Mouse (Mus musculus): ENCODE measurements around the gene Taf6l. TPM values are rescaled to one million over a fixed set of nuclear protein-coding genes. Genes with fewer than 3 reads are reported as not detected.

Gene Taf6l
- total and polyA plus RNA-seq, 3 experiments = 20.4 to 25.7 (median 25.5) TPM

GRCm38 (mm10) chr19:8830664-8831063, 44.4 kb upstream of the Taf6l start:
- in situ Hi-C loops (cut with MboI; ENCODE audit: low pct_ligation_motif_present, low pct_unique_long_range_greater_than_20kb, low sequenced_read_pairs) (loop anchor here (25.0 kb wide), 1 partner anchor 1032 kb away; no protein-coding TSS in a partner anchor), dilution Hi-C loops (cut with MboI; ENCODE audit: extremely low pct_ligation_motif_present, extremely low pct_unique_long_range_greater_than_20kb, low sequenced_read_pairs) (no loop called here)
- peaks cover 79 to 96% of the 10 kb centered on the region in 2 experiments for H3K36me3 ChIP-seq (replicated peaks in 1 of 2; ENCODE audit: control insufficient read depth in 1 of 2, insufficient read depth in 1 of 2, low read length in 1 of 2)
- H3K9ac ChIP-seq (ENCODE audit: insufficient read depth, low read depth) = no peak overlapping the region
- no peaks in the 10 kb centered on the region for H3K27me3 ChIP-seq (replicated peaks)
- H3K9me3 ChIP-seq (replicated peaks; ENCODE audit: low read length) = no peaks in the 10 kb centered on the region
- no peak overlapping the region for H3K4me2 ChIP-seq (ENCODE audit: insufficient read depth, low read depth, poor library complexity, severe bottlenecking)
- H3K27ac ChIP-seq (ENCODE audit: insufficient read depth, low read depth) = no peak overlapping the region
- H3K4me1 ChIP-seq (ENCODE audit: control insufficient read depth in 1 of 2, insufficient read depth in 2 of 2) = peaks cover 0 to 4% of the 10 kb centered on the region in 2 experiments; a peak in 2 of 4 replicates
- no peak for DNase-seq (ENCODE audit: extremely low read depth)
- TF ChIP-seq E2F4 (IDR thresholded peaks at IDR 0.05; ENCODE audit: insufficient replicate concordance, low read depth, low read length) = no peak
- TF ChIP-seq POLR2AphosphoS2 (IDR thresholded peaks at IDR 0.05; ENCODE audit: low read depth, low read length) = no peak
- TF ChIP-seq RAD21 (IDR thresholded peaks at IDR 0.05; ENCODE audit: low read depth, low read length) = no peak
- no peak for TF ChIP-seq ZKSCAN1 (IDR thresholded peaks at IDR 0.05; ENCODE audit: borderline replicate concordance, low read depth, low read length)
- no peak for TF ChIP-seq SMC3 (IDR thresholded peaks at IDR 0.05; ENCODE audit: low read depth, low read length)
- TF ChIP-seq NELFE (IDR thresholded peaks at IDR 0.05; ENCODE audit: low read depth, low read length) = no peak
- no peak overlapping the region for H3K4me3 ChIP-seq (replicated peaks in 1 of 3; ENCODE audit: low read depth in 2 of 3, low read length in 2 of 3, poor library complexity in 1 of 3)
- H3K79me2 ChIP-seq (replicated peaks; ENCODE audit: control insufficient read depth, extremely low read depth, insufficient read depth, poor library complexity, severe bottlenecking) = peaks cover 15% of the 10 kb centered on the region

GRCm38 (mm10) chr19:8829660-8830059, 43.4 kb upstream of the Taf6l start, which contains the start of gene AC129217.1:
AC129217.1 (plus strand) TSS chr19:8829773.
- dilution Hi-C loops (cut with MboI; ENCODE audit: extremely low pct_ligation_motif_present, extremely low pct_unique_long_range_greater_than_20kb, low sequenced_read_pairs) (no loop called here), in situ Hi-C loops (cut with MboI; ENCODE audit: low pct_ligation_motif_present, low pct_unique_long_range_greater_than_20kb, low sequenced_read_pairs) (loop anchor here (25.0 kb wide), 1 partner anchor 1033 kb away; no protein-coding TSS in a partner anchor)
- H3K27me3 ChIP-seq (replicated peaks) = no peaks in the 10 kb centered on the region
- H3K79me2 ChIP-seq (replicated peaks; ENCODE audit: control insufficient read depth, extremely low read depth, insufficient read depth, poor library complexity, severe bottlenecking) = peaks cover 19% of the 10 kb centered on the region
- TF ChIP-seq IRF4 (IDR thresholded peaks at IDR 0.05; ENCODE audit: low read depth, low read length) (no peak), JUND (conservative IDR thresholded peaks at IDR 0.05; ENCODE audit: low read depth, low read length) (no peak), USF2 (conservative IDR thresholded peaks at IDR 0.05; ENCODE audit: low read depth, low read length) (no peak), GABPA (IDR thresholded peaks at IDR 0.05; ENCODE audit: insufficient replicate concordance, low read depth, low read length) (no peak), MAFK (IDR thresholded peaks at IDR 0.05; ENCODE audit: insufficient replicate concordance, low read length) (no peak), KAT2A (IDR thresholded peaks at IDR 0.05; ENCODE audit: insufficient replicate concordance, low read length) (no peak), UBTF (IDR thresholded peaks at IDR 0.05; ENCODE audit: low read depth, low read length) (no peak), CHD1 (IDR thresholded peaks at IDR 0.05; ENCODE audit: low read depth, low read length) (no peak), MXI1 (IDR thresholded peaks at IDR 0.05; ENCODE audit: low read depth, low read length) (no peak), CHD2 (IDR thresholded peaks at IDR 0.05; ENCODE audit: low read length) (no peak), POLR2AphosphoS2 (IDR thresholded peaks at IDR 0.05; ENCODE audit: low read depth, low read length) (no peak), EP300 (IDR thresholded peaks at IDR 0.05; ENCODE audit: low read length) (no peak), ZNF384 (IDR thresholded peaks at IDR 0.05; ENCODE audit: low read depth, low read length) (no peak), MYC (IDR thresholded peaks at IDR 0.05; ENCODE audit: low read depth, low read length) (no peak), BHLHE40 (IDR thresholded peaks at IDR 0.05; ENCODE audit: low read depth, low read length) (no peak), ZC3H11A (IDR thresholded peaks at IDR 0.05; ENCODE audit: low read depth, low read length) (no peak), JUN (IDR thresholded peaks at IDR 0.05; ENCODE audit: insufficient read depth, low read depth, low read length) (no peak), ELF1 (IDR thresholded peaks at IDR 0.05; ENCODE audit: low read depth, low read length) (no peak), HCFC1 (IDR thresholded peaks at IDR 0.05; ENCODE audit: low read depth, low read length) (no peak)
- H3K9ac ChIP-seq (ENCODE audit: insufficient read depth, low read depth) = no peak within 1 kb of the TSS
- H3K36me3 ChIP-seq (replicated peaks in 1 of 2; ENCODE audit: control insufficient read depth in 1 of 2, insufficient read depth in 1 of 2, low read length in 1 of 2) = peaks cover 81 to 97% of the 10 kb centered on the region in 2 experiments
- H3K4me3 ChIP-seq (replicated peaks in 1 of 3; ENCODE audit: low read depth in 2 of 3, low read length in 2 of 3, poor library complexity in 1 of 3) = no peak within 1 kb of the TSS
- no peak for DNase-seq (ENCODE audit: extremely low read depth)
- no peak within 1 kb of the TSS for H3K4me2 ChIP-seq (ENCODE audit: insufficient read depth, low read depth, poor library complexity, severe bottlenecking)
- no peak within 1 kb of the TSS for H3K27ac ChIP-seq (ENCODE audit: insufficient read depth, low read depth)
- H3K9me3 ChIP-seq (replicated peaks; ENCODE audit: low read length) = no peaks in the 10 kb centered on the region
- H3K4me1 ChIP-seq (ENCODE audit: control insufficient read depth in 1 of 2, insufficient read depth in 2 of 2) = no peaks in the 10 kb centered on the region; a peak in 1 of 4 replicates

Measured in CH12.LX (cell line).